Mouse (Mus musculus) induced T-regulatory cell, adult 2 months (primary cell): ENCODE measurements around the gene Wiz.

Experiments
- DNase-seq: peaks from one replicate; pipeline ENCODE4 v3.0.0-alpha.2; 2012; ENCODE audit warnings: low read depth

Wiz gene

DNA sequence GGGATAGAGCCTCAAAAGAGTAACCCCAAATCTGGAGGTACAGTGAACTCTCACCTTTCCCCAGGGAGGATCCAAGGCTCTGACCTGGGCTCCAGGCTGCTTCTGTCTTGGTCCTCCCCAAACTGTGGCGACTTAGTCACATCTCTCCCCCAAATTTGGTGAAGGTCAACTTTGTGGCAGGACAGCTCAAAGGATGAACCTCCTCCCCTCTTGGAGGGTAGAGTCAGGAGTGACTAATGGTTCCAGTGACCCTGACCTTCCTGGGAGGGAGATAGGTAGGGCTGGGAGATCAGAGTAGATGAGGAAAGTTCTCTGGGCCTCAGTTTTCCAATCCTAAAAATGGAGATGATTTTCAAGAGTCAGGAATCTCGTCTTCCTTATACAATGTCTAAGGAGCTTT lies 10.5 kb downstream of the Wiz start:
- DNase-seq = no peak

DNA sequence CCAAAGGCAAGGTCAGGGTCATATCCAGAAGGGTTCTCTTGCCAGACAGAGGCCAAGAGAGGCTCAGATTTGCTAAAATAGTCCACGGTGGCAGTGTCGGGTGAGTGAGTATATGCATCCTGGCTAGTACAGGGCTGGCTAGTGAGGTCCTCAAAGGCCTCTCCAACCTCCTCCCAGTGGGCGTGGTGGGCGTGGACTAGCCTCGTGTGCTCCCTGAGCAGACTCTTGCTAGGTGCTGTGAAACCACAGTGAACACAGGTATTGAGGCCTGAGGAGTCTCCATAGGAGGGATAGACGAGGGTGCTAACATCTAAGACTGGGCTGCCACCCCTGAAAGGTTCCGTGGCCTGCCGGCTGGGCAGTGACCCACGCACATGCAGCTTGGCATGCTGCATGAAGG lies 12.1 kb downstream of the Wiz start:
- no peak for DNase-seq

DNA sequence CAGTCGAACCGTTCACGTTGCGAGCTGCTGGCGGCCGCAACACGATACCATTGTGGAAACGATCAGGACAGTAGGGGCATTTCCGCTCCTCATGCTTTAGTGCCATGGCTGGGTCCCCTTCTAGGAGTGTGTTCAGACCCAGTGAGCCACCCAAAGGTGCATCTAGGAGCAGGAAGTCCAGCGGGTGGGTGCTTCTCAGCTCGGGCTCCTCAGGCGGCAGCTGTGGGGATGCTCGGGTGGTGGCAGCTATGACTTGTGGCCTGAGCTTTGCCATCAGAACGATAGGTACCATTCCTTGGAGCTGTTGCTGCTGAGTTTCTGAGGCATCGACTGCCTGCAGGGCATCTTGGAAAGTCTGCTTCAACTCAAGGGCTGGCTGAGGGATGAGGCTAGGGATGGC lies 12.8 kb downstream of the Wiz start:
- DNase-seq = peak; percentile 44

DNA sequence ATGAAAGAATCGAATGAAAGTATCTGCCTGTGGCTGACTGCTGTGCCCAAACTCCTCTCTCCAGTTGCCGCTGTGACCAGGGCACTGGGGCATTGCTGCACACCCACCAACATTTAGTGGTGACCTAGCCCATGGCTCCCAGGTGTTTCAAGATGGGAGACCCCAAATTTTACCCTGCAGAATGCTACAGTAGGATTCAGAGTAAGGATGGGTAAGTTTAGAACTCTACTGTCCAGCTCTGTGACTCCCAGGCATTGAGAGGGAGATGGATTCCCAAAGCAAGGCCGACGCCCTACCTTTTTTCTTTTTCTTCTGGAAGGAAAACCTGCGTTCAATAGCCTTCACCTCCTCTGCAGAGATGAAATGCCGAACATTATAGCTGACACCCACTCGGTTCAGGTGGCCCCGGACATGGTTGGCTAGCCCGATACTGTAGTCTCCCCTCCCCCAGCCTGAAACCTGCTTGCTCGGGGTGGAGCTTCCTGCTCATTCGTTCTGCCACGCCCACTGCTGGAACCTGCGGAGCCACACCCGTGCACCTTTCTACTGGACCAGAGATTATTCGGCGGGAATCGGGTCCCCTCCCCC lies 20.2 kb downstream of the Wiz start:
- DNase-seq = peak; percentile 82

DNA sequence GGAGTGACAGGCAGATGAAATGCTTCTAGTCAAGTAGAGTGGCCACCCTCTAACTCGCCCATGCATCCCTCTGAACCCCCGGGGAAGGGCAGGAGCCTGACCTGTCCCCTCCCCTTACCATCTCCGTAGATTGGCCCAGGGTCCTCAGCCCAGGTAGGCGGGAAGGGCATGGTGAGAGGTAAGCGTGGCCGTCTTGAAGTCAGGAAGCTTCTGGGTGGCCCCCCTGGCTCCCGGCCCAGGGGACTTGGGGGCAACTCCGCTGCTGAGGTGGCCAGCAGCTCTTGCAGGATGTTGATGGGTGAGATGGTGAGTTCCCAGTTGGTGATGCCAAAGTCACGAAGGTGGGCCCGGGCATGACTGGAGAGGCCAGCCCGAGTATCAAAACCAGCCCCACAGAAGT lies 21.5 kb downstream of the Wiz start:
- DNase-seq = no peak

DNA sequence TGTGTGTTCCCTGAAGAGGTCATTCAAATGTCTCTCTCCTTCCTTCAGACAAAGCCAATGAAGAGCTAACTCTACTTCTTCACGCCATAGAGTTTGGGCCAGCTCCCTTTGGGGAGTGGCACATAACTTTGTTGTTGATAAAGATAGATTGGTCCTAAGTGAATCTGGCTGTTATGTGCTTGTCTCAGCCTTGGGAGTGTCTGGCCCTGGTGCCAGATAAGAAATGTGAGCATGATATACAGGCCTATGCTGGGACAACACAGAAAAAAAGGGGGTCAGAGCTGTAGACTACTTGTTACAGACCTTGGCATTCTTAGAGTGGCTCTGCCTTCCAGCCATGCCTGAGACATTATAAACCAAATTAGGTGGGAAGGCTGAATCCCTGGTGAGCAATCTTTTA lies 23.9 kb downstream of the Wiz start:
- DNase-seq = no peak

DNA sequence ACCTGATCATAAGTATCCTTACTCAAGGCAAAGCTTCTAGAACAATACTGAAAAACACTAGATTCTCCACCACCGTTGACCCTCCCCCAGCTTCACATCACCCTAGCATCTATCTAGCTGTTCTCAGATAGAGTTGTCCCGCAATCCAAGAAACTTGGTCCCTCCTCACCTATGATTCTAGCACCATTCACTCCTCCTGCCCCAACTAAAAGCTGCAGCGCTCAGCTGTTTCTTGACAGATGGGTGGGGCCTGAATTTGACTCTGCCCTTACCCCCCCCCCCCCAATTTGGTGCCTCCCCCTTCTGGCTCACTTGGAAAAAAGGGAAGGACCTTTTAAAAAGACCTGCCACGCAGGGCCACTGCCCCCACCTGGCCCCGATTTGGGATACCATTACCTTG lies 24.4 kb downstream of the Wiz start:
- DNase-seq = no peak

DNA sequence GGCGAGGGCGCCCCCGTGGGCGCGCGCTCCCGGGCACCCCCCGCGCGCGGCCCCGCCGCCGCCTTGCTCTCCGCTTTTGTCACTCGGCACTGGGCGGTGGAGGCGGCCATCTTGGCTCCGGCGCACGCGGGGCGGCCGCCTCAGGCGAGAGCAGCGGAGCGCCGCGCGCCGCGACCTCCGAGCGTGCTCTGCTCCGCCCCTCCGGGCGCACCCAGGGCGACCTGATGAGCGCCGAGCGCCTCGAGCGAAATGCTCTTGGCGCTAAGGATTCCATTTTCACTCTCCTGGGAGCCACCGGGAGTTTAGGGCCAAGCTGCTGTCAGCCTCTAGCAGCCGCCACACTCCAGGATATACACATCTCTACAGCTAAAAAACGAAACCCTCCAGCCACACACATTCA lies 24.9 kb downstream of the Wiz start:
- DNase-seq = peak; percentile 90

DNA sequence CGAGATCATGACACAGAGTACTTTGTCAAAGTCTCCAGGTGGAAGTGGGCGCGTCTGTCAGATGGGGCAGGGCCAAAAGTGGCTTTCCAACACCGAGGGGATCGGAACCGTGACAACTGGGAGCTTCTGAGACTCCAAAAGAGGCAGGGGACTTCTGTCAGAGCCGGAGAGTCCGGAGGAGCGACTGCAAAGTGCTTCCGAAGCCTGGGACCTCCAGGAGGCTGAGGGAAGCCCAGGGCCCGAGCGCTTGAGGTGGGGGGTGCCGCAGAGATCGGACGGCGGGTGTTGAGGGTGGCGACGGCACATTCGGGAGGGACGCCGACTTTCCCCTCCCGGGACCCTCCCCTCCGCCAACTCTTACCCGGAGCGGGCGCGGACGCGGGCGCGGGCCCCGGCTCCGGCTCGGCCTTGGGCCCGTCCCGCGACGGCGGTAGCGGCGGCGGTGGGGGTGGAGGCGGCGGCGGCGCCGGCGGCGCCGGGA lies 25.4 kb downstream of the Wiz start:
- DNase-seq = peak; percentile 39

DNA sequence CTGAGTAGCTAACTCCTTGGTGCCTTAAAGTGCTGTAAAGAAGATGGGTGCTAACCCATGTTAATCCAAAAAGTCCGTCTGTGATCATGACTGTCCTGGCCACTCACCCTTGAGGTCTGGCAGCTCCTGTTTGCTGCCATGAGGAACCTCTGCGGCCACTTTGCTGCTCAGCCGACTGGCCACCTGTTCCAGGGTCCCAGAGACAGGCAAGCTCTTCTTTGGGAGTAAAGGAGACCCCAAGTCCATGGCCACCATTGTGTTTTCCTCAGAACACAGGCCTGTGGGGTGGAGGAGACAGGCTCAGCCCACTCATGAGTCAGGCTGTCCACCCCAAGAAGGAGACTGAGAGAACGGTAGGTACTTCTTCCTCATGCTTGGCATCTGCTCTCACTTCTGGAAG lies 26.6 kb downstream of the Wiz start:
- DNase-seq = no peak

DNA sequence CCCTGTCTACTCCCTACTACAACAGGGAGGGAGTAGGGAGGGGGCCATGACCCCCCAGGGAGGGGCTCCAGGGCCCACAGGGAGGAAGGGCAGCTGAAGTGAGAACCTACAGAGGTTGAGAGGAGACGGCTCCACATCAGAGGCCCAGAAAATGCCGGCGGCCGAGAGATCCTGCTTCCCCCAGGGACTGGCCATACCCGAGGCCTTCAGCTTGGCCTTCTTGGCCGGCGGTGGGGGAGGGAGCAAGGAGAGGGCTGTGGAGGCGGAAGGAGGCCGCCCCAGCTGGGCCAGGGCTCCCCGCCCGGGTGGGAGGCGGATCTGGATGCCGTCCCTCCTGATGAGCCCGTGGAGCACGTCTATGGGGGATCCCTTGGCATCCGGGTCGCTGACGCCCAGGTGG lies 29.3 kb downstream of the Wiz start:
- DNase-seq = no peak

DNA sequence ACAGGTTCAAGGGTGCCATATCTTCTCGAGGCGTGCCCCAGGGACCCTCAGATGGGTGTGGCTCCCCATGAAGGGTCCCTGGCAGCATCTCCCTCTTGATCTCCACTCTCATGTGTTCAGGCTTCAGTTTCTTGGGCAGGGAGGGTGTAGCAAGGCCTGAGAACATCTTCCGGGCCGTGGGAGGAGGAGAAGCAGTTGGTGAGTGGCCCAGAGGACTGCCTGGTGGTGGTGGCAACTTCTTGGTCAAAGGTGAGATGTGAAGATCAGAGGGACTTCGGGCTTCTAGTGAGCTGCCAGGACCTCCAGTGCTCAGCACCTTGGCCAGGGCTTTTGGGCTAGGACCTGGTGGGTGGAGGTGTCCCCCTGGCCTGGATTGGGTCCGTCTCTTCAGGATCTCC lies 30.3 kb downstream of the Wiz start:
- DNase-seq = no peak

DNA sequence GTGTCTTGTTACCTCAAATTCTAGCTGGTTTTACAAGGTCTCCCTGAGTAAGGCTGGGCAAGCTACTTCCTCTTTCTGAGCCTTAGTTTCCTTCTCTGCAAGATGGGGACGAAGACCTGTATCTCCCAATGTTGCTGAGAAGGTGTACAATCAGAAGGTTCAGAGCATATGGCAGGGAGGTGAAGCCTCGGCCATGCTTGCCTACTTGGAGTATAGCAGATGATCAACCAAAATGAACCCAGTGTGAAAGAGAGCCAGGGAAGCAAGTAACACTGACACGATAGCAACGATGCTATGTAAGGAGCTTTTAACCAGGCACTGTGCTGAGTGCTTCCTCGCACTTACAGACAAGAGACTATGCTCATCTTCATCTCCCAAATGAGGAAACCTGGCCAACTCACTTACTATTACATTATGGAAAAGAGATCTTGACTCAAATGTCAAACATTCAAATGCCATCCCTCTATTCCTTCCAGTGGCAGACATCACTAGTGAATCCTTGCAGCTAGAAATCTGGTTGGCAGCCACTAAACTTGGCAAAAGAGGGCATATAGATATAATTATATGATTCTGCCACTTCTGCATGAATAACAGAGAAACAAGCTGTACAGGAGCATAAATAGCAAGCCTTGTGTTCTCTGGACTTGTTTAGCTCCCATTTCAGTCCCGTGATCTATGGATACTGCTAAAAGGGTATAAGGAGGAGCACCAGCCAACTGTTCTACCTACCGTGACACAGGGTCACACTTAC lies 30.9 kb downstream of the Wiz start:
- no peak for DNase-seq

DNA sequence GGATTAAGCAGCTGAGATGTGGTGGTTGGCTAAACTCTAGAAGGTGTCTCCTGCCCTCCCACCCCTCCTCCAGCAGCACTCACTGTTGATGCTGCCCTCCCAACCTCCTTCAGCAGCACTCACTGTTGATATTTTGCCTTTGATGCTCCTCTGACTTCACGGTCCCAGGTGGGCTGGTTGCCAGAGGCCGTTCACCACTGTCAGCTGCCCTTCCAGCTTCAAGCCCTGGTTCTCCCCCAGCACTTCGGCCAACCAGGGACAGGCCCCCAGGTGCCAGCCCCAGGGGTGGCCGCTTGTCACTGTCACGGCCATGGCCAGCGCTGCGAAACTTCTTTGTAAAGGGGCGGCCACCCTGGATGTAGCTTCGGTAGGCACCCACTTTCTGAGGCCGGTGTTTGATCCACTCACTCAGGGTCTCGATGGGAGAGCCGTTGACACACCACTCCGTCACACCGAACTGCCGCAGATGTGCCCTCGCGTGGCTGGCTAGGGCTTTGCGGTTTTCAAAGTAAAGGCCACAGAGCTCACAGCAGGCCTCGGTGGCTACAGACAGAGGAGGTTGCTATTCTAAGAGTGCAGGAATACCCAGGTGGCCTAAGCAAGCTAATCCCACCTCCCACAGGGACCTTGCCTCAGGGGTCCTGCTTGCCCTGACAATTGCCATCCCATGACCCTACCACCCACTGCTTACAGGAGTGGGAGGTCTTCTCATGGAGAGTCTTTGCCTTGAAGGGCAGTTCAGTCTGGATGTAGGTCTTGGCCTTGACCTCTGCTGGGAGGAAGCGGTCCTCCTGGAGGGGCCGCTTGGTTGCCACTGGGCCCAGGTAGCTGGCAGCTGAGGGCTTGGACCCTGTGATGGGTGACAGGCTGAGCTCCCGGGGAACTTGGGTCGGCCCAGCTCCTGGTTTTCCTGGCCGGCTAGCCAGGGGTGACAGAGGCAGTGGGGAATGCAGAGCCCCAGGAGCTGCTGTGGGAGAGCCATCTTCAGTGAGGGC lies 32.2 kb downstream of the Wiz start:
- DNase-seq = no peak

DNA sequence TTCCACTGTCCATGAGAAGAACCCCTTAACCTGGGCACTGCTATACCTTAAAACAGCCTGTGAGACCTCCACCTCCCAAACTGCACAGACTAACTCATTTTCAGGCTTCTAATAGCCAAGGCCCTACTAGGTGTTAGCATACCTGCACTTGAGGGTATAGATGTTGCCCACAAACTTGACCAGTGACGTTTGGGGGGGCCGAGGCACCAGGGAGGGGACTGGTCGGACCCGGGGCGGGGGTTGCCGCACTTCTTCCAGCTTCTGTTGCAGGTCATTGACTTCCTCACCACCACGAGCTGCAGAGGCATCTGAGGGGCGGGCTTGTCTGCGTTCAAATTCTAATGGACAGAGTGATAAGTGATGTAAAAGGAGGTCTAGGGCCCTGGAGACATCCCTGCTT lies 33.0 kb downstream of the Wiz start:
- DNase-seq = no peak

DNA sequence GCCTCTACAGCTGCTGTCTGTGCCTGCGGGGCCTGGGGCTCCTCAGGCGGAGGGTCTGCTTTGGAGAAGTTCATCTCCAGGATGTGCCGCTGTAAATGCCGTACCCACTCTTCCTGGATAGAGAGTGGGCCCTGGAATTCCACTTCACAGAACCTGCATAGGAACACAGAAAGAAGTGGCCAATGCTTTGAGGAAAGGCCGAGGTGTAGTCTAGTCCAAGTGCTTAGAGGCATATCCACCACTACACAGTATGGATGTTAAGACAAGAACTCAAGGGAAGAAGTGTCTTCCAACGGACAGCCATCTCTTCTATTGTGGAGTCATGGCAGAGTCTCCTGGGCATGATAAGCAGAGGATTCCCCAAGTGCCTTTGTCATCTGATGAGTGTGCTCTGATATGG lies 34.2 kb downstream of the Wiz start:
- DNase-seq = no peak

DNA sequence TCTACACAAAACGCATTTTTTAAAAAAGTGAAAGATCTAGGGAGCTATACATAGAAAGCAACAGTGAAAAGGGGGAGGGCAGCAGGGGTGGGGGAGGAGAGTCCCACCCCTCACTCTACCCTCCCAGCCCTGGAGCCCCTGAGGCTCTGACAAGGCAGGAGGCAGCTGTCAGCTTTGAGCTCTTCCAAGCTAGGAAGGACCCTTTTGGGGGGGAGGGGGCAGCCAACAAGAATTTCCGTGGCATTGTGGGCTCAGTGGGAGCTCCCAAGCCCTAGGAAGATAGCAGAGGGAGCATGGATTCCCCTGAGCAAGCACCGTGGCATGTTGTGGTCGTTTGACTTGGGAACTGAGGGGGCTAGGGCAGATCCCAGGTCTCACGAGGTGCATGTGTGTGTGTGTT lies 35.0 kb downstream of the Wiz start:
- DNase-seq = no peak

DNA sequence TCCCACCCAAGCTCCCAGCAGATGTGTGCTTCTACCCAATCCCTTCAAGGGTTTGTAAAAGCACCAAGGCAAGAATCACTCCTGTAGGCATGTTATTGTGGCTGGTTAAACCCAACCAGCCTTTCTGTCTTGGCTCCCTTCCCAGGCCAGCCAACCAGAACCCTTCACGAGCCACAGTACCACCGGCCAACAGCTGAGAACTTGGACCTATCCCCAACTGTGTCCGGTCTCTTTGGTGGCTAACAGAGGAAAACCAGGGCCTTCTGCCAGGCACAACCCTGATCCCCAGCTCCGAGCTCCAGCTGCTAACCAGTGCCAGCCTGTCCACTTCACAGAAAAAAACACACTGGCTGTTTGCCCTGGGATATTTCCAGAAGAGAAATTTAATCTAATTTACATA lies 35.5 kb downstream of the Wiz start:
- DNase-seq = no peak

DNA sequence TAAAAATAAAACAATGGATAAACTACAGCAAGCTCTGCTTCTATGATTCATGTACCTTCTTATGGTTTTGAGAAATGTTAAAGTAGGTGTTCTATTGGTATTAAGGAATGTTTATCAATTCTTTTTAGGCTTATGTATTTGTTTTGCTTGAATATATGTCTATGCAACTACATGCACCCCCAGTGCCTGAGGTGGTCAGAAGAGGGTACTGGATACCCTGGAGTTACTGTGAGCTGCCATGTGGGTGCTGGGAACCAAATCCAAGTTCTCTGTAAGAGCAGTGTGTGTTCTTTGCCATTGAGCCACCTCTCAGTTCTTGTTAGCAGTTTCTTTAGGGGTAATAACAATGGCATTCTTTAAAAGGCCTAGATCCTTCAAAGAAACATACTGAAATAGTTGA lies 37.5 kb downstream of the Wiz start:
- no peak for DNase-seq

DNA sequence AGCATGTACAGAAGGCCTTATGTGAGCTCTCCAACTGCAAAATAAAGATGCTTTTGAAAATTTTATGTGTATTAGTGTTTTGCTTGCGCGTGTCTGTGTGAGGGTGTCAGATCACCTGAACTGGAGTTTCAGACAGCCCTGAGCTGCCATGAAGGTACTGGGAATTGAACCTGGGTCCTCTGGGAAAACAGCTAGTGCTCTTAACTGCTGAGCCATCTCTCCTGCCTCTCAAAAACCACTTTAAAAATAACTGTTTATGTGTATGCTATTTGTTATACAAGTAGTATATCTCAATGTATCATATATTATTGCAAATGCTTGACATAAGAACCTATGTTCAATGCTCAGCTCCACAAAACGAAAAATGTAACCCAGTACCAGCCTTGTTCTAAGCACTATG lies 38.0 kb downstream of the Wiz start:
- DNase-seq = no peak

DNA sequence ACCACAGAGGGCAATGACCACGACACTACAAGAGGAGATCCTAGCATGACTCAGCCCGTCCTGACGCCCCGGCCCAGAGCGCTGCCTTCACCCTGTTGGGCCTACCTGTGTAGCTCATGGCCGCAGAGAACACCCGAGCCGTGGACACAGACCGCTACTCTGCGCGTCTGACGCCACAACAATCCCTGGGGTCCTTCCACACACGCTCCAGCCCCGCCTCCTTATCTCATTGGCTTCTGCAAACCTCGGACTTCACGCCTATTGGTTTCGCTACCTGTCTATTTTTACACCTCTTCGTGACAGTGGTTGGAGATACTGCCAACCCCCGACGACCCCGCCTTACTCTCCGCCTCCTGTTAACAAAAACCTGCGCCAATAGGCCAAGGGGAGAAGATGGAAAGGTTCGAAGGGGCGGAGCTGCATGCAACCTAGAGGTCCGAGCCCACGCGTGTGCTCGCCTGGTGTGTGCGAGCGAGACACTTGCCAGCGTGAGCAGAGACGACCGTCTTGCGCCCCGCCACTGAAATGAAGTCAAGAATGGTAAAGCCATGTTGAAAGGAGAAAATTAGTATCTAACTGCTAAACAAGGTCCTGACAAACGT lies 38.8 kb downstream of the Wiz start, which contains the start of gene Akap8l:
Gene Akap8l (minus strand): TSS at position 226 of the 602 bp plus-strand sequence.
- DNase-seq = peak; percentile 99

DNA sequence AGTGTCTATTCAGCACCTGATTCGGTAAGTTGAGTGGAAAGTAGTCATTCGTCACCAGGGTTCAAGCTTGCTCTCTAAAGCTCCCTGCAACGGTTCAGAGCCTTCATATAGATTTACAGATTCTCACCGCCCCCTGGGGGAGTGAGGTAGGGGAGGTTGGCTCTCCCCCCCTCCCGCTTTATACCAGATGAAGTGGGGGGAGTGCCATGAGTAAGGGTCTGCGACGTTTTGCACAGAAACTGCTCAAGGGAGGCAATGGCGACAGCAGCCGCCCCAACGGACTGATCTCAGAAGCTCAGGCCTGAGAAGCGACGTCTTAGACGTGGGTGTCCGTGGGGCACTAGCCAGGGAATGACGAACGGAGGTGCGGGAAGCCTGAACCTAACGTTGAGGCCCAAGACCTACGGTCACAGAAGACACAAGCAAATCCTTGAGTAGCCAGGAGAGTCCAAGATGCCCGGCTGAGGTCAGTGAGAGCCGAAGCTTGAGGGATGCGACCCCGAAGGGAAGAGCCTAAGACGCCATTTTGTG lies 39.3 kb downstream of the Wiz start:
- peak; percentile 61 for DNase-seq
